Mouse (Mus musculus) embryonic facial prominence, embryonic 15.5 days (tissue): ENCODE data around the gene Arntl. TPM values are rescaled to one million over a fixed set of nuclear protein-coding genes. Genes with fewer than 3 reads are reported as not detected.

ENCODE experiments used
- ATAC-seq: fragments of 200-750 bp; cut with Nextera tagmentation; 2 replicates; pipeline ENCODE4 v1.8.0; 2017; ENCODE audit warnings: low read depth, moderate TSS enrichment; ENCODE audit not compliant: insufficient number of reproducible peaks, low FRiP score, low TSS enrichment
- H3K27ac ChIP-seq: fragments of 300-500 bp; sonication (generic); replicated peaks from 2 replicates; pipeline ENCODE4 v1.5.1; 2015; ENCODE audit warnings: mild to moderate bottlenecking, inconsistent platforms
- H3K27me3 ChIP-seq: fragments of 300-500 bp; sonication (generic); 2 replicates; pipeline ENCODE4 v1.6.1; 2015; ENCODE audit warnings: inconsistent platforms
- H3K36me3 ChIP-seq: fragments of 300-500 bp; sonication (generic); 2 replicates; pipeline ENCODE4 v1.6.1; 2015; ENCODE audit warnings: mild to moderate bottlenecking, inconsistent platforms
- H3K4me1 ChIP-seq: fragments of 300-500 bp; sonication (generic); 2 replicates; pipeline ENCODE4 v1.6.1; 2015; ENCODE audit warnings: inconsistent platforms
- H3K4me2 ChIP-seq: fragments of 300-500 bp; sonication (generic); replicated peaks from 2 replicates; pipeline ENCODE4 v1.6.1; 2015; ENCODE audit warnings: mild to moderate bottlenecking, inconsistent platforms
- H3K4me3 ChIP-seq: fragments of 300-500 bp; sonication (generic); replicated peaks from 2 replicates; pipeline ENCODE4 v1.5.1; 2015; ENCODE audit warnings: mild to moderate bottlenecking, inconsistent platforms
- H3K9ac ChIP-seq: fragments of 300-500 bp; sonication (generic); 2 replicates; pipeline ENCODE4 v1.6.1; 2015; ENCODE audit warnings: inconsistent platforms
- H3K9me3 ChIP-seq: fragments of 300-500 bp; sonication (generic); replicated peaks from 2 replicates; pipeline ENCODE4 v1.6.1; 2016; ENCODE audit warnings: inconsistent platforms
- WGBS: fragments of 180-500 bp; shearing (Covaris S2); methylation state at CpG from one replicate; pipeline ENCODE4 v1.1.7; 2015; 5-methylcytosine and 5-hydroxymethylcytosine counted together
- polyA plus RNA-seq: library from polyadenylated mRNA; unstranded; fragments of >200 nt; fragmentation: Nextera tagmentation; extraction: Ambion mirVana; gene quantifications from 2 replicates; pipeline ENCODE4 v1.2.1, GENCODE M21; 2015

The Arntl gene
- polyA plus RNA-seq, 1 experiment from 2014 or later: 10.3 TPM

DNA sequence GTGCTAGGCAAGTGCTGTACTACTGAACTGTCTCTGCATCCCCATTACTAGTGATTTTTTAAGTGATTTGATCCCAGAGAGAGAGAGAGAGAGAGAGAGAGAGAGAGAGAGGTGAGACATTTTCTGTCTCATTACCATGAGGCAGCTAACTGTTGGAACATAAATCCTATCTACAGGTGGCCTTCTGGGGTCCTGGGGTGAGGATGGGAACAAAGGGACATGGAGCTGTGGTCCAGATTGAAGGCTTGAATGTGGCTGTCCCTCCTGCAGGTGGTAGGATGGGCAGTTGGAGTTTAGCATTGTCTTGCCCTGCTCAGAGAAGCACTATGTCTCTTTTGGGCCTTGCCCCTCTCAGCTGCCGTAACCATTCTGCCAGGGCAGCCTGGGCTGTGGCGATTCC lies 63.7 kb downstream of the Arntl start:
- Histone ChIP-seq H3K4me3 (no peak overlapping the region), H3K9me3 (no peaks in the 10 kb centered on the region), H3K27me3 (no peaks in the 10 kb centered on the region), H3K9ac (no peak overlapping the region), H3K27ac (no peak overlapping the region), H3K36me3 (no peaks in the 10 kb centered on the region), H3K4me1 (peaks cover 5% of the 10 kb centered on the region; the same call in 1 of the 2 replicates), H3K4me2 (no peak overlapping the region)
- no peak for ATAC-seq
- 77% methylated on average over 2 of the region's 2 CpGs for WGBS

DNA sequence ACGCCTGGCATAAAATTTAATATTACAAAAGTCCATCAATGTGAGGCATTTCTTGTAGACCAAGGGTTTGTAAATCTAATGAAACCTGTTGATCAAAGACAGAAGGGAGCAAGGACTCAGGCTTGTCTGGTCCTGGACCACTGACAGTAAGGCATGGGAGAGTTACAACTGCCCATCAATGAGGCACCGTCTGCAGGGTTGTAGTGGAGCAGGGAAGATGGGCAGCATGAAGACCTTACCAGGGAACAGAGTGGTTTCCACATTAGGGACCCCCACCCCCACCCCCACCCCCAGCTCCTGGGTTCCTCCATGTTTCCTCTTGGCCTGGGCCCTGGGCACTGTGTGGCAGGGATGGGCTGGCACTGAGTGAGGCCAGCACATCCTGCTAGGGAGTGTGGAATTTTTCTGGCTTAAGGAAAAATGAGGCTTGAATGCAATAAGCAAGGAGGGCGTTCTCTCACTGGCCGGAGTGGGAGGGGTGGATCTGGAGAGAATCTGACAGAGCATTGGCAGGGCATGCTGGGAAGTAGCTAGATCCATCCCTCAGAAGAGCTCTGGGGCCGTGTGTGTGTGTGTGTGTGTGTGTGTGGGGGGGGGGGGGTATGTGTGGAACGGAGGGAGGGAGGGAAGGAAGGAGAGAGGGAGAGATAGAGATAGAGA lies 65.2 kb downstream of the Arntl start:
- H3K9ac ChIP-seq: no peak overlapping the region
- H3K4me2 ChIP-seq: no peak overlapping the region
- no peaks in the 10 kb centered on the region for H3K36me3 ChIP-seq
- no peaks in the 10 kb centered on the region for H3K9me3 ChIP-seq
- 0 out of 2 replicates have a peak, but pooled peaks have one; percentile 41 for ATAC-seq
- no peak overlapping the region for H3K27ac ChIP-seq
- peaks cover 5% of the 10 kb centered on the region; the same call in 1 of the 2 replicates for H3K4me1 ChIP-seq
- no peak overlapping the region for H3K4me3 ChIP-seq
- H3K27me3 ChIP-seq: no peaks in the 10 kb centered on the region
- WGBS: 71% methylated on average over 5 of the region's 6 CpGs

DNA sequence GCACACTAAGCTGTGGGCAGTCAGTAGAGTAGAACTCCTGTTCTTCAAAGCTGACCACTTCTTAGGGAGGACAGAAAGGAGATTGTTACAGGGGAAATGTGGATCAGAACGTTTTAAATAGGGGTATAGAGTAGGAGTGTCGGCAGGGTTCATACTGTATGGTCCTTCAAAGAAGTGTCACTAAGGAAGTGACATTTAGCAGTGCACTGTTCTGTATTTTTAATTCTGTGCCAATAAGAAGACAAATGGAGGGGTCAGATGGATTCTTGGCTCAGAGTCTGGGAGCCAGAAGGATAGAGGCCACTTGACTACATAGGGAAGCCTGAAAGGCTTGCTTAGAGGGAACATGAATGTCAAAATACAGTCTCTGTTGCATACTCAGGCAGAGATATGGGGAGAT lies 70.0 kb downstream of the Arntl start:
- Histone ChIP-seq H3K9ac (no peak overlapping the region), H3K4me3 (no peak overlapping the region), H3K27ac (no peak overlapping the region), H3K36me3 (no peaks in the 10 kb centered on the region), H3K27me3 (no peaks in the 10 kb centered on the region), H3K4me2 (no peak overlapping the region), H3K4me1 (0 out of 2 replicates have a peak, but pooled peaks cover 4% of the 10 kb centered on the region), H3K9me3 (no peaks in the 10 kb centered on the region)
- WGBS: 64% methylated on average over 2 of the region's 2 CpGs
- ATAC-seq: no peak

- peaks cover 5% of the 10 kb centered on the region; the same call in 1 of the 2 replicates for H3K36me3 ChIP-seq
- 0 out of 2 replicates have a peak, but pooled peaks cover 4% of the 10 kb centered on the region for H3K4me1 ChIP-seq
- H3K4me3 ChIP-seq: no peak overlapping the region
- no peaks in the 10 kb centered on the region for H3K9me3 ChIP-seq
- H3K9ac ChIP-seq: no peak overlapping the region
- no peaks in the 10 kb centered on the region for H3K27me3 ChIP-seq
- H3K27ac ChIP-seq: no peak overlapping the region
- ATAC-seq: no peak
- WGBS: 90% methylated on average over 4 of the region's 4 CpGs
- H3K4me2 ChIP-seq: no peak overlapping the region
Measured at GRCm38 (mm10) chr7:113278493-113278892, 71.2 kb downstream of the Arntl start.

GRCm38 (mm10) chr7:113279246-113279645 lies 72.0 kb downstream of the Arntl start:
- H3K4me3 ChIP-seq: no peak overlapping the region
- 66% methylated on average over 2 of the region's 2 CpGs for WGBS
- H3K27me3 ChIP-seq: no peaks in the 10 kb centered on the region
- no peaks in the 10 kb centered on the region for H3K9me3 ChIP-seq
- no peak for ATAC-seq
- H3K27ac ChIP-seq: no peak overlapping the region
- H3K4me1 ChIP-seq: 0 out of 2 replicates have a peak, but pooled peaks cover 4% of the 10 kb centered on the region
- no peak overlapping the region for H3K4me2 ChIP-seq
- H3K36me3 ChIP-seq: peaks cover 9% of the 10 kb centered on the region; the same call in 1 of the 2 replicates
- H3K9ac ChIP-seq: no peak overlapping the region

- Histone ChIP-seq H3K27ac (no peak overlapping the region), H3K36me3 (peaks cover 9% of the 10 kb centered on the region; the same call in 1 of the 2 replicates), H3K9ac (no peak overlapping the region), H3K4me1 (no peaks in the 10 kb centered on the region), H3K4me3 (no peak overlapping the region), H3K9me3 (no peaks in the 10 kb centered on the region), H3K4me2 (no peak overlapping the region), H3K27me3 (no peaks in the 10 kb centered on the region)
- 89% methylated on average over 2 of the region's 2 CpGs for WGBS
- no peak for ATAC-seq
Measured at GRCm38 (mm10) chr7:113285405-113285804, 78.1 kb downstream of the Arntl start.

DNA sequence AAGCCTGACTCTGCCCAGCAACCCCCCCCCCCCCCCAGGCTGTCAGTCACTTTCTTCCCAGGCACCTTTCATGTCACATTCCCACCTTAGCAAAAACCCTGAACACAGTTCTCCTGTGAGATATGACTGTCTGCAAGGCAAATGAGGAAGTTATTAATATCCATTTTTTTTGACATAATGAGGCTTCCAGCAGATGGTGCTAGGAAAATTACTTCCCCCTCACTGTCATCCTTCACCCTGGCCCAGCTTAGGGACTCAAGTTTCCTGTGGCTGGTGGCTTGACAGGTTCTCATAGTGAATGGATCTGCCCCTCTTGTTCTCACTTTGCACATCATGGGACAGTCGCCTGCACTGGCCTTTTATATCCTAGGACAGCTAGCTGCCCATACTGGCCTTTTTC lies 81.9 kb downstream of the Arntl start:
- no peak overlapping the region for H3K27ac ChIP-seq
- no peak overlapping the region for H3K4me2 ChIP-seq
- no peaks in the 10 kb centered on the region for H3K9me3 ChIP-seq
- no peak for ATAC-seq
- no peak overlapping the region for H3K9ac ChIP-seq
- H3K36me3 ChIP-seq: no peaks in the 10 kb centered on the region
- H3K4me3 ChIP-seq: no peak overlapping the region
- H3K4me1 ChIP-seq: no peaks in the 10 kb centered on the region
- H3K27me3 ChIP-seq: no peaks in the 10 kb centered on the region
- WGBS: 80% methylated on average over 1 of the region's 1 CpGs

- Histone ChIP-seq H3K4me3 (no peak overlapping the region), H3K36me3 (no peaks in the 10 kb centered on the region), H3K9me3 (no peaks in the 10 kb centered on the region), H3K9ac (no peak overlapping the region), H3K4me2 (no peak overlapping the region), H3K27me3 (no peaks in the 10 kb centered on the region), H3K4me1 (peaks cover 8% of the 10 kb centered on the region; the same call in 1 of the 2 replicates), H3K27ac (no peak overlapping the region)
- no peak for ATAC-seq
- 65% methylated on average over 5 of the region's 5 CpGs for WGBS
Measured at GRCm38 (mm10) chr7:113291741-113292140, 84.5 kb downstream of the Arntl start.

DNA sequence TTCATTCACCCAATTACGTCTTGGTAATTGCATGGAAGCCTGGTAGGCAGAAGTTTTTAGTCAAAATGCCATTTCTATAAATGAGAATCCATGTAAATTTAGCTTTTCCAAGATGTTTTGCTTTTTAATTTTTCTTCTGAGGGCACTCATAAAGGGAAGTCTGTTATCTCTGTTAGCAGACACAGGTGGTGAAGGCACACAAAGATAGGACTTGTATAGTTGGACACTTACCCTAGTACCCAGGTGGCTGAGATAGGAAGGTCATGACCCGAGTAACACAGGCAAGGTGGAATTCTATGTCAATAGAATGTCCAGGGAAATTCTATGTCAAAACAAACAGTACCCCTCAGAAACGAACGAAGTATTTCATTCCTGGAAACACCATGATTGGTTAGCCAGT lies 84.9 kb downstream of the Arntl start:
- H3K4me1 ChIP-seq: peaks cover 8% of the 10 kb centered on the region; the same call in 1 of the 2 replicates
- no peak overlapping the region for H3K4me3 ChIP-seq
- H3K9ac ChIP-seq: no peak overlapping the region
- no peak overlapping the region for H3K4me2 ChIP-seq
- H3K27me3 ChIP-seq: no peaks in the 10 kb centered on the region
- WGBS: 76% methylated on average over 4 of the region's 4 CpGs
- H3K9me3 ChIP-seq: no peaks in the 10 kb centered on the region
- H3K27ac ChIP-seq: no peak overlapping the region
- H3K36me3 ChIP-seq: no peaks in the 10 kb centered on the region
- no peak for ATAC-seq

- Histone ChIP-seq H3K27me3 (no peaks in the 10 kb centered on the region), H3K9me3 (no peaks in the 10 kb centered on the region), H3K4me2 (no peak overlapping the region), H3K4me1 (peaks cover 8% of the 10 kb centered on the region; the same call in 1 of the 2 replicates), H3K27ac (no peak overlapping the region), H3K36me3 (no peaks in the 10 kb centered on the region), H3K9ac (no peak overlapping the region), H3K4me3 (no peak overlapping the region)
- 76% methylated on average over 6 of the region's 6 CpGs for WGBS
- no peak for ATAC-seq
Measured at GRCm38 (mm10) chr7:113294598-113294997, 87.3 kb downstream of the Arntl start.

GRCm38 (mm10) chr7:113295077-113295890 lies 88.0 kb downstream of the Arntl start:
- Histone ChIP-seq H3K9ac (no peak overlapping the region), H3K4me1 (peaks cover 8% of the 10 kb centered on the region; the same call in 1 of the 2 replicates), H3K36me3 (no peaks in the 10 kb centered on the region), H3K27ac (no peak overlapping the region), H3K4me3 (no peak overlapping the region), H3K27me3 (no peaks in the 10 kb centered on the region), H3K9me3 (no peaks in the 10 kb centered on the region), H3K4me2 (no peak overlapping the region)
- WGBS: 24% methylated on average over 17 of the region's 17 CpGs
- ATAC-seq: peak; percentile 82
